Mouse (Mus musculus) hindbrain, embryonic 10.5 days (tissue): ENCODE data around the gene Sox5. TPM values are rescaled to one million over a fixed set of nuclear protein-coding genes. Genes with fewer than 3 reads are reported as not detected.
"Not testable (repeated sequence)": the region's sequence is repeated elsewhere in the genome, so short reads cannot be mapped to it uniquely, and the experiment has no call there.

Source experiments
- DNase-seq: peaks from one replicate; pipeline ENCODE4 v3.0.0-alpha.2; 2017; ENCODE audit warnings: low spot score
- H3K27ac ChIP-seq: fragments of 300-500 bp; sonication (generic); 2 replicates; pipeline ENCODE4 v1.5.1; 2016; ENCODE audit warnings: mild to moderate bottlenecking, moderate library complexity
- H3K27me3 ChIP-seq: fragments of 300-500 bp; sonication (generic); 2 replicates; pipeline ENCODE4 v1.6.1; 2016; ENCODE audit warnings: mild to moderate bottlenecking; ENCODE audit not compliant: poor library complexity, insufficient read depth, severe bottlenecking
- H3K36me3 ChIP-seq: fragments of 300-500 bp; sonication (generic); 2 replicates; pipeline ENCODE4 v1.6.1; 2016; ENCODE audit warnings: mild to moderate bottlenecking, moderate library complexity
- H3K4me1 ChIP-seq: fragments of 300-500 bp; sonication (generic); replicated peaks from 2 replicates; pipeline ENCODE4 v1.6.1; 2016; ENCODE audit warnings: mild to moderate bottlenecking
- H3K4me3 ChIP-seq: fragments of 300-500 bp; sonication (generic); 2 replicates; pipeline ENCODE4 v1.5.1; 2016; ENCODE audit warnings: mild to moderate bottlenecking, moderate library complexity
- H3K9me3 ChIP-seq: fragments of 300-500 bp; sonication (generic); 2 replicates; pipeline ENCODE4 v1.6.1; 2016; ENCODE audit warnings: mild to moderate bottlenecking, moderate library complexity
- WGBS: fragments of 180-500 bp; shearing (Covaris S2); methylation state at CpG from one replicate; pipeline ENCODE4 v1.1.7; 2016; 5-methylcytosine and 5-hydroxymethylcytosine counted together
- polyA plus RNA-seq: library from polyadenylated mRNA; unstranded; fragments of >200 nt; fragmentation: Nextera tagmentation; extraction: Ambion mirVana; gene quantifications from 2 replicates; pipeline ENCODE4 v1.2.1, GENCODE M21; 2016

Sox5 gene
- polyA plus RNA-seq, 1 experiment from 2014 or later = 30.6 TPM

- H3K27me3 ChIP-seq = no peaks in the 10 kb centered on the region
- 0 out of 2 replicates have a peak, but pooled peaks cover 13% of the 10 kb centered on the region for H3K4me1 ChIP-seq
- no peak for DNase-seq
- H3K9me3 ChIP-seq = no peaks in the 10 kb centered on the region
- no peak overlapping the region for H3K4me3 ChIP-seq
- H3K27ac ChIP-seq = no peak overlapping the region
- WGBS = 85% methylated on average over 6 of the region's 6 CpGs
- H3K36me3 ChIP-seq = no peaks in the 10 kb centered on the region
These were observed 479.0 kb downstream of the Sox5 start for GRCm38 (mm10) chr6:144302823-144303222.

- DNase-seq = no peak
- Histone ChIP-seq H3K4me1 (0 out of 2 replicates have a peak, but pooled peaks cover 13% of the 10 kb centered on the region), H3K4me3 (no peak overlapping the region), H3K9me3 (peaks cover 2% of the 10 kb centered on the region; the same call in 1 of the 2 replicates), H3K27ac (no peak overlapping the region), H3K27me3 (no peaks in the 10 kb centered on the region), H3K36me3 (no peaks in the 10 kb centered on the region)
- WGBS = 62% methylated on average over 4 of the region's 4 CpGs
These were observed 480.7 kb downstream of the Sox5 start for GRCm38 (mm10) chr6:144301082-144301481.

GRCm38 (mm10) chr6:144299503-144299858 is 482.3 kb downstream of the Sox5 start:
- 67% methylated on average over 7 of the region's 7 CpGs for WGBS
- Histone ChIP-seq H3K36me3 (no peaks in the 10 kb centered on the region), H3K27ac (no peak overlapping the region), H3K4me1 (0 out of 2 replicates have a peak, but pooled peaks cover 13% of the 10 kb centered on the region), H3K4me3 (no peak overlapping the region), H3K9me3 (peaks cover 11% of the 10 kb centered on the region), H3K27me3 (no peaks in the 10 kb centered on the region)
- no peak for DNase-seq

- WGBS = 80% methylated on average over 23 of the region's 23 CpGs
- Histone ChIP-seq H3K4me3 (no peak overlapping the region), H3K27me3 (no peaks in the 10 kb centered on the region), H3K27ac (no peak overlapping the region), H3K4me1 (0 out of 2 replicates have a peak, but pooled peaks cover 13% of the 10 kb centered on the region), H3K36me3 (no peaks in the 10 kb centered on the region), H3K9me3 (peaks cover 11% of the 10 kb centered on the region)
- DNase-seq = no peak
These were observed 482.9 kb downstream of the Sox5 start for GRCm38 (mm10) chr6:144298641-144299502.

- H3K4me1 ChIP-seq = 0 out of 2 replicates have a peak, but pooled peaks cover 13% of the 10 kb centered on the region
- no peak for DNase-seq
- H3K36me3 ChIP-seq = no peaks in the 10 kb centered on the region
- no peak overlapping the region for H3K27ac ChIP-seq
- H3K27me3 ChIP-seq = no peaks in the 10 kb centered on the region
- no peak overlapping the region for H3K4me3 ChIP-seq
- WGBS = 87% methylated on average over 5 of the region's 5 CpGs
- peaks cover 11% of the 10 kb centered on the region for H3K9me3 ChIP-seq
These were observed 483.9 kb downstream of the Sox5 start for GRCm38 (mm10) chr6:144297846-144298245.

- Histone ChIP-seq H3K9me3 (peaks cover 11% of the 10 kb centered on the region), H3K4me1 (0 out of 2 replicates have a peak, but pooled peaks cover 13% of the 10 kb centered on the region), H3K36me3 (no peaks in the 10 kb centered on the region), H3K27ac (no peak overlapping the region), H3K4me3 (no peak overlapping the region), H3K27me3 (no peaks in the 10 kb centered on the region)
- DNase-seq = no peak
- WGBS = 83% methylated on average over 1 of the region's 1 CpGs
These were observed 484.6 kb downstream of the Sox5 start for GRCm38 (mm10) chr6:144297131-144297530.

- H3K27me3 ChIP-seq = no peaks in the 10 kb centered on the region
- H3K36me3 ChIP-seq = no peaks in the 10 kb centered on the region
- WGBS = 91% methylated on average over 4 of the region's 4 CpGs
- no peak for DNase-seq
- H3K27ac ChIP-seq = no peak overlapping the region
- peaks cover 11% of the 10 kb centered on the region for H3K9me3 ChIP-seq
- H3K4me1 ChIP-seq = 0 out of 2 replicates have a peak, but pooled peaks cover 4% of the 10 kb centered on the region
- no peak overlapping the region for H3K4me3 ChIP-seq
These were observed 490.3 kb downstream of the Sox5 start for GRCm38 (mm10) chr6:144291526-144291925.

GRCm38 (mm10) chr6:144286122-144286521 is 495.7 kb downstream of the Sox5 start:
- Histone ChIP-seq H3K4me1 (no peaks in the 10 kb centered on the region), H3K27me3 (no peaks in the 10 kb centered on the region), H3K4me3 (no peak overlapping the region), H3K27ac (no peak overlapping the region), H3K9me3 (no peaks in the 10 kb centered on the region), H3K36me3 (no peaks in the 10 kb centered on the region)
- 88% methylated on average over 4 of the region's 4 CpGs for WGBS
- DNase-seq = no peak

GRCm38 (mm10) chr6:144283191-144283590 is 498.6 kb downstream of the Sox5 start:
- Histone ChIP-seq H3K27me3 (no peaks in the 10 kb centered on the region), H3K4me1 (peaks cover 5% of the 10 kb centered on the region; the same call in 1 of the 2 replicates), H3K4me3 (no peak overlapping the region), H3K9me3 (no peaks in the 10 kb centered on the region), H3K36me3 (no peaks in the 10 kb centered on the region), H3K27ac (no peak overlapping the region)
- 64% methylated on average over 8 of the region's 8 CpGs for WGBS
- DNase-seq = no peak

- Histone ChIP-seq H3K9me3 (no peaks in the 10 kb centered on the region), H3K27ac (no peak overlapping the region), H3K36me3 (no peaks in the 10 kb centered on the region), H3K27me3 (no peaks in the 10 kb centered on the region), H3K4me1 (peaks cover 5% of the 10 kb centered on the region; the same call in 1 of the 2 replicates), H3K4me3 (no peak overlapping the region)
- 77% methylated on average over 12 of the region's 12 CpGs for WGBS
- DNase-seq = no peak
These were observed 499.0 kb downstream of the Sox5 start for GRCm38 (mm10) chr6:144282756-144283155.

- peaks cover 5% of the 10 kb centered on the region; the same call in 1 of the 2 replicates for H3K4me1 ChIP-seq
- H3K36me3 ChIP-seq = no peaks in the 10 kb centered on the region
- H3K27ac ChIP-seq = no peak overlapping the region
- no peak for DNase-seq
- H3K4me3 ChIP-seq = no peak overlapping the region
- WGBS = 93% methylated on average over 3 of the region's 3 CpGs
- no peaks in the 10 kb centered on the region for H3K27me3 ChIP-seq
- no peaks in the 10 kb centered on the region for H3K9me3 ChIP-seq
These were observed 500.1 kb downstream of the Sox5 start for GRCm38 (mm10) chr6:144281661-144282060.

- Histone ChIP-seq H3K36me3 (no peaks in the 10 kb centered on the region), H3K4me3 (no peak overlapping the region), H3K27me3 (no peaks in the 10 kb centered on the region), H3K27ac (0 out of 2 replicates have a peak overlapping the region, but pooled peaks have one; percentile 16), H3K9me3 (no peaks in the 10 kb centered on the region), H3K4me1 (peaks cover 9% of the 10 kb centered on the region)
- WGBS = 78% methylated on average over 13 of the region's 13 CpGs
- no peak for DNase-seq
These were observed 503.2 kb downstream of the Sox5 start for GRCm38 (mm10) chr6:144278505-144279053.

GRCm38 (mm10) chr6:144273425-144273824 is 508.4 kb downstream of the Sox5 start:
- 19% methylated on average over 4 of the region's 4 CpGs for WGBS

More at GRCm38 (mm10) chr6:144273425-144273824, 508.4 kb downstream of the Sox5 start:
- DNase-seq, H3K4me3 ChIP-seq, H3K9me3 ChIP-seq, H3K36me3 ChIP-seq, H3K27me3 ChIP-seq: not testable (repeated sequence)
- H3K27ac ChIP-seq = peak overlapping the region; percentile 41
- H3K4me1 ChIP-seq = peaks cover 14% of the 10 kb centered on the region
